Mouse (Mus musculus) gastrocnemius, adult 8-10 months (tissue): Measurements from ENCODE around the gene Gm11096. TPM values are rescaled to one million over a fixed set of nuclear protein-coding genes. Genes with fewer than 3 reads are reported as not detected.

Source experiments
- DNase-seq, 2 experiments: peaks; one replicate each; pipeline ENCODE4 v3.0.0; 2022; ENCODE audit warnings: low spot score in 2 of 2
- total RNA-seq, 4 experiments: library from RNA; stranded (reverse); gene quantifications; 2 replicates each; pipeline ENCODE4 v1.2.4; 2022

Gene Gm11096
- total RNA-seq, 4 experiments from 2014 or later, result not detected

DNA sequence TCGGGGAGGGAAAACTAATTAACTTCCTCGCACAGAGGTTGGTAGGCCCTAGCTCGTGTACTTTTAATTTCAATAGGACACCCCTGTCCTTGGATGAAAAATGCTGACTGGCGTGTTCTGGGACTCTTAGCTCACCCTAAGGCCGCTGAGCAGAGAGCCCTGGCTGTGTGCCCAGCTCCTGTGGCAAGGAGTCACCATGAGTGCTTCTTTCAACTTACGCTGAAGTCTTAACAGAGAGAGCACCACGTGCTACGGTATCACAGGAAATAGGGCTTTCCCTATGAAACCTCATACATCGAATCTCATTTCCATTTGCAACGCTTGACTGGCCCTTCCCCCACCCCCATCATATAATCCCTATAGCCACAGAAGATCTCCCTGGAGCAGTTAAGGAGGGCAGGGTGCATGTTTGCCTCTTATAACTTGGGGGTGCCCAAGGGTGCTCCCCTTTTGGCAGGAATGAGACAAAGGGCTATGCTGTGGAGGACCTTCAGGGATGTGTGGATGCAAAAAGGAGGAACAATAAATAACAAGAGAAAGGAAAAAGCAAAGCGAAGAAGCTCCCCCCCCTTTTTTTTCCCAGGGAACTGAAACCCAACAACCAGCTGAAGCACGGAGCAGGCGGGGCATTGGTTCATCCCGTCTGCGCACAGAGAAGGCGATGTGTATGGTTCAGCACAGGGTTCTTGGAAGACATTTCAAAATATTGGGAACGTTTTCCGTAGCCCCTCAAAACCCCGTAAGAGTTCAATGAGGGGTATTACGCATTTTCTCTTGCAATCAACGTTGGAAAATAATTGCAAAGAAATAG is 39.0 kb downstream of the Gm11096 start:
- DNase-seq, result peak; percentile 33 to 62

DNA sequence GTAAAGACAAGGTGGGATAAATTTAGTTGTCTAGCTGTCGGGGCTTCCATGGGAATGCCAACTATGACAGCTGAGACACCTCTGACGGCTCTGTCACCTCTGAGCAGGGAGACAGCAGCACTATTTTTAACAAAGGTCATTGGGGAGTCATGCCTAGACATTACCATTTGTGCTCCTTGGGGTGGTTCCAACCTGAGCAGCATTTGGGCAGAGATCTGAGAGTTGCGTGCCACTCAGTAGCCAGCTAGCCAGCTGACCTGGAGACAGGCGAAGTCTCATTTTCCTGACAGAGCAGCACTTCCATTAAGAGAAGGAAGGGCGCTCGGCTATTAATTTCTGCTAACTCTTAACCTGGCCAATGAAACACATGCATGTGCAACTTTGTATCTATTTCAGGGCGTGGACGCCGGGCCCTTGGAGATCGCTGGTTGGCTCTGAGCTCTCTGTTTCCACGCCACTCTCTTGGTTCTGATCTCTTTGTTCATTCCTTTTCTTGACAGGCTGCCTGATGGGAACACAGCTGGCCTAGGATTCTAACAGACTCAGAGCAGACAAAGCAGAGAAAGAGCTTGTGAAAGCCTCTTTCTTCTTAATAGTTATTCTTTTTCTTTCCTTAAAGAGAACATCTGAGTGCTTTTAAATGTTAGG is 40.4 kb downstream of the Gm11096 start:
- peak; percentile 66 to 81 for DNase-seq

DNA sequence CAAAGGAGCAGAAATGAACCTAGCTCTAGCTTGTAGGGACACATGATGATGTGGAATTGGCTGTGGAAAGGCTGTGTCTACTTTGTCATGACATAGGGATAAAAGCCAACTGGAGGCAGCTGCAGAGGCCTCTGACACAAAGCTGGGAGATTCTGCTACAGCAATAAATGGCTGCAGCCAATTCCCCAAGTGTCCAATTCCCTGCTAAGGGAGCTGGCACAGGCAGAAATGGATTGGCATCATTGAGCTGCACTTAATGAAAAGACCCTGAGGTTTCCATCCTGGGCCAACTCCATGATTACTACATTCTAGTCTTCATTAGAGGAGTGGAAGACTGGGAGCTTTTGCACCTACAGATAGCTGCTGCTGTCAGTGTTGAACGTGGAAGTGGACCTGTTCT is 44.8 kb downstream of the Gm11096 start:
- DNase-seq, result no peak
